8 mouse cellular contexts compared by ENCODE assay signal in genomic region chr8:77629858-77630537, GRCm38 (mm10). TPM values are rescaled to one million over a fixed set of nuclear protein-coding genes. Genes with fewer than 3 reads are reported as not detected.
DNase-seq lines count a peak whose midpoint lies in the region; ATAC-seq and TF ChIP-seq lines count a peak whose summit lies in the region.

No protein-coding gene starts in this region.

- no peaks in the 10 kb centered on the region for H3K27me3 ChIP-seq in heart, adult 2 months (ENCODE audit: control insufficient read depth, insufficient read depth, low read length)
- H3K27me3 ChIP-seq in kidney, embryonic 14.5 days (ENCODE audit: control insufficient read depth, insufficient read depth, low read length) = no peaks in the 10 kb centered on the region
- no peaks in the 10 kb centered on the region for H3K27me3 ChIP-seq in limb, embryonic 15.5 days
- no peaks in the 10 kb centered on the region for H3K27me3 ChIP-seq in stomach, embryonic 14.5 days (ENCODE audit: control insufficient read depth, insufficient read depth, low read length)

- TF ChIP-seq EP300 in heart, adult 2 months (IDR thresholded peaks at IDR 0.05; ENCODE audit: insufficient read depth, low read depth, low read length) = peak; percentile 73; the same call in 1 of the 2 replicates

- TF ChIP-seq CTCF in heart, adult 2 months (IDR thresholded peaks at IDR 0.05) = peak; percentile 94

- H3K4me3 ChIP-seq in heart, adult 2 months = no peak overlapping the region
- no peak overlapping the region for H3K4me3 ChIP-seq in kidney, embryonic 14.5 days (ENCODE audit: low read length)
- no peak overlapping the region for H3K4me3 ChIP-seq in limb, embryonic 15.5 days
- no peak overlapping the region for H3K4me3 ChIP-seq in stomach, embryonic 14.5 days (ENCODE audit: low read depth, low read length)

- TF ChIP-seq POLR2A in heart, adult 2 months (IDR thresholded peaks at IDR 0.05; ENCODE audit: insufficient read depth, low read depth, low read length) = no peak

- H3K9me3 ChIP-seq in kidney, embryonic 14.5 days (ENCODE audit: control insufficient read depth, low read length) = no peaks in the 10 kb centered on the region
- no peaks in the 10 kb centered on the region for H3K9me3 ChIP-seq in limb, embryonic 15.5 days
- no peaks in the 10 kb centered on the region for H3K9me3 ChIP-seq in stomach, embryonic 14.5 days (ENCODE audit: control insufficient read depth, low read depth, low read length)

- no peak overlapping the region for H3K4me2 ChIP-seq in kidney, embryonic 14.5 days (replicated peaks; ENCODE audit: low read depth, low read length)
- H3K4me2 ChIP-seq in limb, embryonic 15.5 days = no peak overlapping the region
- no peak overlapping the region for H3K4me2 ChIP-seq in stomach, embryonic 14.5 days (replicated peaks; ENCODE audit: low read depth, low read length)

- no peaks in the 10 kb centered on the region for H3K79me2 ChIP-seq in heart, adult 2 months (replicated peaks; ENCODE audit: control insufficient read depth, insufficient read depth, low read length)

- no peaks in the 10 kb centered on the region for H3K36me3 ChIP-seq in heart, adult 2 months (ENCODE audit: control insufficient read depth, insufficient read depth, low read length)
- H3K36me3 ChIP-seq in kidney, embryonic 14.5 days (ENCODE audit: control insufficient read depth, insufficient read depth, low read length) = no peaks in the 10 kb centered on the region
- H3K36me3 ChIP-seq in limb, embryonic 15.5 days = no peaks in the 10 kb centered on the region
- H3K36me3 ChIP-seq in stomach, embryonic 14.5 days (ENCODE audit: control insufficient read depth, insufficient read depth, low read length) = no peaks in the 10 kb centered on the region

- no peak overlapping the region for H3K27ac ChIP-seq in heart, adult 2 months
- no peak overlapping the region for H3K27ac ChIP-seq in kidney, embryonic 14.5 days (ENCODE audit: low read depth, low read length)
- H3K27ac ChIP-seq in limb, embryonic 15.5 days = no peak overlapping the region
- no peak overlapping the region for H3K27ac ChIP-seq in stomach, embryonic 14.5 days (ENCODE audit: low read length)

- peak; percentile 88; the same call in 1 of the 2 replicates for ATAC-seq in kidney, embryonic 14.5 days (ENCODE audit: low FRiP score, low TSS enrichment)
- 0 out of 2 replicates have a peak, but pooled peaks have one; percentile 63 for ATAC-seq in limb, embryonic 15.5 days (ENCODE audit: insufficient number of reproducible peaks, low FRiP score, low TSS enrichment, low read depth)
- peak; percentile 49; the same call in 1 of the 2 replicates for ATAC-seq in stomach, embryonic 14.5 days (ENCODE audit: insufficient number of reproducible peaks, insufficient read depth, low FRiP score, low read depth)

- no peaks in the 10 kb centered on the region; the same call in 1 of the 2 replicates for H3K4me1 ChIP-seq in heart, adult 2 months (ENCODE audit: control insufficient read depth, insufficient read depth, low read length)
- no peaks in the 10 kb centered on the region for H3K4me1 ChIP-seq in kidney, embryonic 14.5 days (ENCODE audit: control insufficient read depth, insufficient read depth, low read length)
- peaks cover 7% of the 10 kb centered on the region; the same call in 1 of the 2 replicates for H3K4me1 ChIP-seq in limb, embryonic 15.5 days
- 0 out of 2 replicates have a peak, but pooled peaks cover 5% of the 10 kb centered on the region for H3K4me1 ChIP-seq in stomach, embryonic 14.5 days (ENCODE audit: control insufficient read depth, insufficient read depth, low read length)

- WGBS in heart, adult 2 months = 21% methylated on average over 15 of the region's 15 CpGs
- 16% methylated on average over 15 of the region's 15 CpGs for WGBS in kidney, embryonic 14.5 days
- 20% methylated on average over 15 of the region's 15 CpGs for WGBS in limb, embryonic 15.5 days
- WGBS in stomach, embryonic 14.5 days = 18% methylated on average over 15 of the region's 15 CpGs

- intact Hi-C loops in heart, adult 2 months (cut with DNase I) = loop anchor here (1.0 to 10.0 kb wide), 5 partner anchors 92 to 1015 kb away; partner anchors contain the start of gene Ednra

- peak; percentile 86 for DNase-seq in 3T3-L1 (ENCODE audit: low read depth, low spot score)
- peak; percentile 42 for DNase-seq in adrenal gland, adult 8-10 months
- peak; percentile 87 for DNase-seq in embryo, embryonic 9.5 days (ENCODE audit: extremely low spot score)
- peak; percentile 71 to 83 for DNase-seq in heart, adult 2 months
- peak; percentile 89 for DNase-seq in neural tube, embryonic 10.5 days (ENCODE audit: extremely low spot score, low spot score)

- H3K9ac ChIP-seq in heart, adult 2 months (ENCODE audit: low read depth, low read length) = no peak overlapping the region
- H3K9ac ChIP-seq in kidney, embryonic 14.5 days (ENCODE audit: low read depth, low read length) = no peak overlapping the region
- no peak overlapping the region for H3K9ac ChIP-seq in limb, embryonic 15.5 days
- no peak overlapping the region for H3K9ac ChIP-seq in stomach, embryonic 14.5 days (replicated peaks; ENCODE audit: low read depth, low read length)

RNA-seq across cellular contexts. Expression of gene Tmem184c, which starts 19.5 kb away (rescaled TPM):
- total RNA-seq in adrenal gland, adult 8-10 months (2022) = 10 to 100 TPM; 37.3 to 45.0 (median 40.0) TPM
- total RNA-seq in heart, adult 2 months (2021) = 10 to 100 TPM; 11.0 to 11.1 TPM
- 7.4 and 10.7 TPM in 2 replicates for polyA plus RNA-seq in heart, adult 2 months (2012; rRNA removed)
- polyA plus RNA-seq in kidney, embryonic 14.5 days (2014; fragmentation: Nextera tagmentation; extraction: Ambion mirVana) = 29.3 and 43.1 TPM in 2 replicates
- 30.6 and 32.4 TPM in 2 replicates for polyA plus RNA-seq in limb, embryonic 15.5 days (2015; fragmentation: Nextera tagmentation; extraction: Ambion mirVana)
- 35.7 and 42.0 TPM in 2 replicates for polyA plus RNA-seq in stomach, embryonic 14.5 days (2014; fragmentation: Nextera tagmentation; extraction: Ambion mirVana)
